Mouse (Mus musculus) hindbrain, embryonic 13.5 days (tissue): ENCODE measurements around the gene Kdf1. TPM values are rescaled to one million over a fixed set of nuclear protein-coding genes. Genes with fewer than 3 reads are reported as not detected.

Experiments
- ATAC-seq: fragments of 200-750 bp; cut with Nextera tagmentation; 2 replicates; pipeline ENCODE4 v1.8.0; 2017; ENCODE audit warnings: moderate TSS enrichment; ENCODE audit not compliant: low FRiP score
- H3K27ac ChIP-seq: fragments of 300-500 bp; sonication (generic); 2 replicates; pipeline ENCODE4 v1.5.1; 2015; ENCODE audit warnings: inconsistent platforms, mild to moderate bottlenecking, moderate library complexity
- H3K27me3 ChIP-seq: fragments of 300-500 bp; sonication (generic); 2 replicates; pipeline ENCODE4 v1.6.1; 2015; ENCODE audit warnings: mild to moderate bottlenecking, inconsistent platforms
- H3K36me3 ChIP-seq: fragments of 300-500 bp; sonication (generic); 2 replicates; pipeline ENCODE4 v1.6.1; 2015; ENCODE audit warnings: mild to moderate bottlenecking, inconsistent platforms
- H3K4me1 ChIP-seq: fragments of 300-500 bp; sonication (generic); replicated peaks from 2 replicates; pipeline ENCODE4 v1.6.1; 2015; ENCODE audit warnings: inconsistent platforms
- H3K4me2 ChIP-seq: fragments of 300-500 bp; sonication (generic); 2 replicates; pipeline ENCODE4 v1.6.1; 2015; ENCODE audit warnings: inconsistent platforms, mild to moderate bottlenecking, moderate library complexity
- H3K4me3 ChIP-seq: fragments of 300-500 bp; sonication (generic); 2 replicates; pipeline ENCODE4 v1.5.1; 2015; ENCODE audit warnings: mild to moderate bottlenecking, inconsistent platforms
- H3K9ac ChIP-seq: fragments of 300-500 bp; sonication (generic); 2 replicates; pipeline ENCODE4 v1.6.1; 2015; ENCODE audit warnings: mild to moderate bottlenecking, inconsistent platforms
- H3K9me3 ChIP-seq: fragments of 300-500 bp; sonication (generic); 2 replicates; pipeline ENCODE4 v1.6.1; 2016; ENCODE audit warnings: inconsistent platforms
- WGBS: fragments of 180-500 bp; shearing (Covaris S2); methylation state at CpG from one replicate; pipeline ENCODE4 v1.1.7; 2015; 5-methylcytosine and 5-hydroxymethylcytosine counted together
- polyA plus RNA-seq: library from polyadenylated mRNA; unstranded; fragments of >200 nt; fragmentation: Nextera tagmentation; extraction: Ambion mirVana; gene quantifications from 2 replicates; pipeline ENCODE4 v1.2.1, GENCODE M21; 2015

Kdf1 gene
- 0.30 and 0.39 TPM in 2 replicates for polyA plus RNA-seq

GRCm38 (mm10) chr4:133518601-133519368, at the start of gene Kdf1:
Gene Kdf1, plus strand, starts transcription at chr4:133518963.
- WGBS: 5% methylated on average over 60 of the region's 69 CpGs
- Histone ChIP-seq H3K27ac (no peak within 1 kb of the TSS), H3K9me3 (no peaks in the 10 kb centered on the region), H3K9ac (peak within 1 kb of the TSS; percentile 35; the same call in 1 of the 2 replicates), H3K4me1 (peaks cover 8% of the 10 kb centered on the region), H3K36me3 (no peaks in the 10 kb centered on the region), H3K4me3 (peak within 1 kb of the TSS; percentile 36), H3K27me3 (peaks cover 67% of the 10 kb centered on the region), H3K4me2 (peak within 1 kb of the TSS; percentile 47)
- ATAC-seq: no peak

DNA sequence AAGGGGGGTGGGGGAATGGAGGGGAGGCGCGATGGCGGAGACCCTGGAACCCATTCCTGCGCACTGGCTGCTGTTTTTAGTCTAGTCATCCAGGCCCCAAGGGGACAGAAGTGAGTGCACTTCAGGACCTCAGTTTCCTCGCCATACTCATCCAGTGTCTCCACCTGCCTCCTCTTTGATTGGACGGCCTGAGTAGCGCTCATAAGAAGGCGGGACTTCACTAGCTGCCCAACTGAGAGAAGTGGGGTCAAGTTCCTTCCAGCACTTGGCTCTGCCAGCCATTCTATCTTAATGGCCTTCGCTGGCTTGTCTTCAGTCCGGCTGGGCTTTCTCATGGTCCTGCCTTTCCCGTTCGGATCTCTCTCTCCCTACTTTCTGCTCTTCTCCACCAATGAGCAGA, 49.6 kb upstream of the Kdf1 start:
- WGBS: 21% methylated on average over 12 of the region's 12 CpGs
- H3K36me3 ChIP-seq: no peaks in the 10 kb centered on the region
- 0 out of 2 replicates have a peak overlapping the region, but pooled peaks have one; percentile 2 for H3K4me3 ChIP-seq
- H3K9me3 ChIP-seq: no peaks in the 10 kb centered on the region
- H3K9ac ChIP-seq: no peak overlapping the region
- H3K27me3 ChIP-seq: peaks cover 29% of the 10 kb centered on the region
- H3K27ac ChIP-seq: no peak overlapping the region
- no peak for ATAC-seq
- peaks cover 15% of the 10 kb centered on the region for H3K4me1 ChIP-seq
- 0 out of 2 replicates have a peak overlapping the region, but pooled peaks have one; percentile 17 for H3K4me2 ChIP-seq

GRCm38 (mm10) chr4:133471135-133471821, 47.5 kb upstream of the Kdf1 start:
- Histone ChIP-seq H3K9me3 (no peaks in the 10 kb centered on the region), H3K36me3 (no peaks in the 10 kb centered on the region), H3K4me3 (no peak overlapping the region), H3K27me3 (peaks cover 31% of the 10 kb centered on the region), H3K9ac (no peak overlapping the region), H3K4me1 (peaks cover 15% of the 10 kb centered on the region), H3K27ac (no peak overlapping the region), H3K4me2 (no peak overlapping the region)
- no peak for ATAC-seq
- WGBS: 88% methylated on average over 7 of the region's 7 CpGs

GRCm38 (mm10) chr4:133473833-133474232, 44.9 kb upstream of the Kdf1 start:
- H3K4me2 ChIP-seq: no peak overlapping the region
- H3K36me3 ChIP-seq: no peaks in the 10 kb centered on the region
- no peak overlapping the region for H3K27ac ChIP-seq
- no peak for ATAC-seq
- no peak overlapping the region for H3K4me3 ChIP-seq
- H3K9me3 ChIP-seq: no peaks in the 10 kb centered on the region
- no peak overlapping the region for H3K9ac ChIP-seq
- peaks cover 35% of the 10 kb centered on the region for H3K27me3 ChIP-seq
- H3K4me1 ChIP-seq: peaks cover 3% of the 10 kb centered on the region; the same call in 1 of the 2 replicates
- WGBS: 74% methylated on average over 2 of the region's 2 CpGs

- peak within 1 kb of the TSS; percentile 66 for H3K9ac ChIP-seq
- H3K4me3 ChIP-seq: peak within 1 kb of the TSS; percentile 43
- H3K9me3 ChIP-seq: no peaks in the 10 kb centered on the region
- no peak within 1 kb of the TSS for H3K27ac ChIP-seq
- 6% methylated on average over 29 of the region's 29 CpGs for WGBS
- peaks cover 20% of the 10 kb centered on the region for H3K4me1 ChIP-seq
- H3K4me2 ChIP-seq: peak within 1 kb of the TSS; percentile 54
- peak; percentile 97 for ATAC-seq
- peaks cover 66% of the 10 kb centered on the region for H3K27me3 ChIP-seq
- H3K36me3 ChIP-seq: no peaks in the 10 kb centered on the region
Observed at GRCm38 (mm10) chr4:133479458-133480184, 39.1 kb upstream of the Kdf1 start, which contains the start of gene Tent5b. Gene Tent5b, plus strand, starts transcription at chr4:133480132.

DNA sequence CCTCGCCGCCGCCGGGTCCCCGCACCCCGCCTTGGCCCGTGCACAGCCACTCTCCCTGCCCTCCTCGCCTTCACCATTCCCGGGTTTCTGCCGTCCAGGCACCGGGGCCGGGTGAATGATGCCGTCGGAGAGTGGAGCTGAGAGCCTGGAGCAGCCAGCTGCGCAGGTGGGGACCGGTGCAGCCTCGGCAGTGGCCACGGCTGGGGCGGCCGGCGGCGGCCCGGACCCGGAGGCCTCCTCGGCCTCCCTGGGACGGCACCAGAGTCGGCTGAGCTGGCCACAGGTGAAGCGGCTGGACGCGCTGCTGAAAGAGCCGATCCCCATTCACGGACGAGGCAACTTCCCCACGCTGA, 38.6 kb upstream of the Kdf1 start:
- WGBS: 3% methylated on average over 34 of the region's 34 CpGs
- peaks cover 70% of the 10 kb centered on the region for H3K27me3 ChIP-seq

DNA sequence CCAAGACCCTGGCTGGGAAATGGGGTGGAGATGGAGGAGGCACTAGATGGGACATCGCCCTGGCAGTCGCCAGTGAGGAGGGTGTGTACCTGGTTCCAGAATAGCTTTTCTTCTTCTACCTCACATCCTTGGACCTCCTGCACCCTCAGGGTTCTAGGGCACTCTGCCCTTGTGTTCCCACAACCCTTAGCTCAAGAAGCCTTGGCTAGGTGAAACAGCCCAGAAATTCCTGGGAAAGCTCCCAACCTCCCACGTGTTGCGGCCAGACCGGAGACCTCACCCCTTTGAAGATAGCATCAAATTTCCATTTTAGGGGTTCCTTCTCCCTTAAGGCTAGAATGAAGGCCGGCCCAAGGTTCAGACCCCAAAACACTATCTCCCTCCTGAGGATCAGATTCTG, 38.0 kb upstream of the Kdf1 start:
- H3K4me2 ChIP-seq: peak overlapping the region; percentile 54
- no peak overlapping the region for H3K27ac ChIP-seq
- WGBS: 56% methylated on average over 6 of the region's 6 CpGs
- no peaks in the 10 kb centered on the region for H3K9me3 ChIP-seq
- peaks cover 70% of the 10 kb centered on the region for H3K27me3 ChIP-seq
- H3K4me1 ChIP-seq: peaks cover 20% of the 10 kb centered on the region
- H3K36me3 ChIP-seq: no peaks in the 10 kb centered on the region
- ATAC-seq: no peak
- peak overlapping the region; percentile 43 for H3K4me3 ChIP-seq
- H3K9ac ChIP-seq: no peak overlapping the region

More for the DNA sequence above, 38.6 kb upstream of the Kdf1 start:
- H3K27ac ChIP-seq: no peak overlapping the region
- H3K4me2 ChIP-seq: peak overlapping the region; percentile 54
- no peak for ATAC-seq
- H3K4me3 ChIP-seq: peak overlapping the region; percentile 43
- peaks cover 20% of the 10 kb centered on the region for H3K4me1 ChIP-seq
- no peaks in the 10 kb centered on the region for H3K36me3 ChIP-seq
- peak overlapping the region; percentile 66 for H3K9ac ChIP-seq
- H3K9me3 ChIP-seq: no peaks in the 10 kb centered on the region

DNA sequence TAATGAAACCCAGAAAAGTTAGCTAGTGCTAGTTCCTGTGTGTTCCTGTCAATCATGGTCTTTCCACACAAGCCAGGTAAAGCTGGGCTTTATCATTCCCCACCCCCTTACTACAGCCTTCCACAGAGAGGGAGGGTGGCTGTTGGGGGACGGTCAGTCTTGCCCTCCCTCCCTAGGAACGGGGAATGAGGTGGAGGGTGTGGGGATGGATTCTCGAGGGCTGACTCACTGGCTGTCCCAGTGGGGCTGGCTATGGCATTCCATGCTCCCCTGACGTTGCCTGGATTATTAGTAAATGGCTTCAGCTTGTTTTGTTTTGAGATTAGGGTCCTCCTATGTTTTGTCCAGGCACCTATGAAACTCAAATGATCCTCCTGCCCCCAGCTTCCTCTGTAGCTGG, 37.3 kb upstream of the Kdf1 start:
- peaks cover 74% of the 10 kb centered on the region for H3K27me3 ChIP-seq
- no peak for ATAC-seq

GRCm38 (mm10) chr4:133482479-133482878, 36.3 kb upstream of the Kdf1 start:
- Histone ChIP-seq H3K36me3 (no peaks in the 10 kb centered on the region), H3K4me1 (peaks cover 20% of the 10 kb centered on the region), H3K4me2 (no peak overlapping the region), H3K4me3 (no peak overlapping the region), H3K27me3 (peaks cover 68% of the 10 kb centered on the region), H3K9me3 (no peaks in the 10 kb centered on the region), H3K27ac (no peak overlapping the region), H3K9ac (no peak overlapping the region)
- WGBS: 71% methylated on average over 3 of the region's 3 CpGs
- ATAC-seq: no peak

More for the DNA sequence above, 37.3 kb upstream of the Kdf1 start:
- H3K4me3 ChIP-seq: no peak overlapping the region
- no peak overlapping the region for H3K27ac ChIP-seq
- H3K9me3 ChIP-seq: no peaks in the 10 kb centered on the region
- H3K4me1 ChIP-seq: peaks cover 20% of the 10 kb centered on the region
- 41% methylated on average over 4 of the region's 4 CpGs for WGBS
- no peaks in the 10 kb centered on the region for H3K36me3 ChIP-seq
- H3K4me2 ChIP-seq: no peak overlapping the region
- no peak overlapping the region for H3K9ac ChIP-seq

- WGBS: 13% methylated on average over 22 of the region's 22 CpGs
Observed at GRCm38 (mm10) chr4:133484266-133485025, 34.3 kb upstream of the Kdf1 start.

GRCm38 (mm10) chr4:133485691-133486425, 32.9 kb upstream of the Kdf1 start:
- WGBS: 84% methylated on average over 28 of the region's 28 CpGs
- Histone ChIP-seq H3K36me3 (no peaks in the 10 kb centered on the region), H3K9ac (no peak overlapping the region), H3K27ac (no peak overlapping the region), H3K4me1 (peaks cover 16% of the 10 kb centered on the region), H3K9me3 (no peaks in the 10 kb centered on the region), H3K4me3 (no peak overlapping the region), H3K27me3 (peaks cover 44% of the 10 kb centered on the region), H3K4me2 (no peak overlapping the region)
- no peak for ATAC-seq

More at GRCm38 (mm10) chr4:133484266-133485025, 34.3 kb upstream of the Kdf1 start:
- Histone ChIP-seq H3K27me3 (peaks cover 54% of the 10 kb centered on the region), H3K4me2 (peak overlapping the region; percentile 25), H3K9ac (peak overlapping the region; percentile 56; the same call in 1 of the 2 replicates), H3K36me3 (no peaks in the 10 kb centered on the region), H3K27ac (no peak overlapping the region), H3K4me1 (peaks cover 22% of the 10 kb centered on the region), H3K4me3 (no peak overlapping the region), H3K9me3 (no peaks in the 10 kb centered on the region)
- no peak for ATAC-seq
